Mouse (Mus musculus) myocyte (in vitro differentiated cells): ENCODE measurements at regions not wholly inside any gene's neighbourhood (a gene's known extent, or its start where the extent isn't known, plus 50 kb on each side); places are given as distances from the start of the nearest gene placed in this dataset.

Source experiments
- E2F4 ChIP-seq: IDR thresholded peaks from one replicate; pipeline ENCODE4 v1.6.1; 2011; ENCODE audit warnings: mild to moderate bottlenecking, control low read depth, moderate library complexity; ENCODE audit not compliant: insufficient read depth
- MAX ChIP-seq: IDR thresholded peaks from one replicate; pipeline ENCODE4 v1.6.1; 2011; ENCODE audit warnings: low read depth, mild to moderate bottlenecking, control low read depth
- TCF12 ChIP-seq: IDR thresholded peaks from one replicate; pipeline ENCODE4 v1.6.1; 2011; ENCODE audit warnings: mild to moderate bottlenecking, control low read depth; ENCODE audit not compliant: poor library complexity, insufficient read depth, severe bottlenecking
- USF1 ChIP-seq: IDR thresholded peaks from one replicate; pipeline ENCODE4 v1.6.1; 2011; ENCODE audit warnings: low read depth, mild to moderate bottlenecking, control low read depth, moderate library complexity

- TF ChIP-seq MAX (no peak), TCF12 (no peak), E2F4 (no peak), USF1 (no peak)
Measured at GRCm38 (mm10) chr3:120375688-120376289, 591.5 kb upstream of the Ptbp2 start.
